Mouse (Mus musculus): ENCODE results near the gene Cyp2s1. TPM values are rescaled to one million over a fixed set of nuclear protein-coding genes. Genes with fewer than 3 reads are reported as not detected.

The Cyp2s1 gene
- total RNA-seq, 2 experiments from 2014 or later: 0.17 to 0.18 TPM

- DNase-seq: no peak
- intact Hi-C loops (cut with DNase I): no loop called here
These were observed 33.0 kb downstream of the Cyp2s1 start for GRCm38 (mm10) chr7:25783746-25784145.

GRCm38 (mm10) chr7:25782744-25783143 is 34.0 kb downstream of the Cyp2s1 start:
- no peak for DNase-seq
- intact Hi-C loops (cut with DNase I): no loop called here

- no peak for DNase-seq
- intact Hi-C loops (cut with DNase I): no loop called here
These were observed 34.6 kb downstream of the Cyp2s1 start for GRCm38 (mm10) chr7:25781937-25782610.

GRCm38 (mm10) chr7:25781321-25781936 is 35.3 kb downstream of the Cyp2s1 start:
- intact Hi-C loops (cut with DNase I): no loop called here
- DNase-seq: peak in 1 of 2 experiments; percentile 34

GRCm38 (mm10) chr7:25780753-25781152 is 36.0 kb downstream of the Cyp2s1 start:
- DNase-seq: no peak
- intact Hi-C loops (cut with DNase I): no loop called here

- no peak for DNase-seq
- intact Hi-C loops (cut with DNase I): no loop called here
These were observed 36.7 kb downstream of the Cyp2s1 start for GRCm38 (mm10) chr7:25780021-25780420.

GRCm38 (mm10) chr7:25768229-25768628 is 48.5 kb downstream of the Cyp2s1 start:
- DNase-seq: no peak
- intact Hi-C loops (cut with DNase I): no loop called here

GRCm38 (mm10) chr7:25766108-25766507 is 50.6 kb downstream of the Cyp2s1 start:
- DNase-seq: no peak

GRCm38 (mm10) chr7:25764221-25764620 is 52.5 kb downstream of the Cyp2s1 start:
- DNase-seq: no peak
- intact Hi-C loops (cut with DNase I): loop anchor here (1.0 kb wide), 1 partner anchor 27 kb away; no protein-coding TSS in a partner anchor

More at GRCm38 (mm10) chr7:25766108-25766507, 50.6 kb downstream of the Cyp2s1 start:
- intact Hi-C loops (cut with DNase I): no loop called here

GRCm38 (mm10) chr7:25763678-25764077 is 53.0 kb downstream of the Cyp2s1 start:
- no peak for DNase-seq
- intact Hi-C loops (cut with DNase I): loop anchor here (1.0 kb wide), 1 partner anchor 28 kb away; no protein-coding TSS in a partner anchor

- intact Hi-C loops (cut with DNase I): loop anchor here (2.0 kb wide), 1 partner anchor 15 kb away; no protein-coding TSS in a partner anchor
- no peak for DNase-seq
These were observed 55.4 kb downstream of the Cyp2s1 start for GRCm38 (mm10) chr7:25761354-25761753.

GRCm38 (mm10) chr7:25756011-25756410 is 60.7 kb downstream of the Cyp2s1 start:
- intact Hi-C loops (cut with DNase I): loop anchor here (1.0 kb wide), 1 partner anchor 49 kb away; no protein-coding TSS in a partner anchor
- DNase-seq: peak; percentile 88 to 91

- DNase-seq: no peak
- intact Hi-C loops (cut with DNase I): no loop called here
These were observed 61.3 kb downstream of the Cyp2s1 start for GRCm38 (mm10) chr7:25755468-25755833.

GRCm38 (mm10) chr7:25754738-25755467 is 61.8 kb downstream of the Cyp2s1 start, which contains the start of gene Hnrnpul1:
TSS of gene Hnrnpul1 (minus strand) at chr7:25754757.
- intact Hi-C loops (cut with DNase I): no loop called here

GRCm38 (mm10) chr7:25754439-25754737 is 62.3 kb downstream of the Cyp2s1 start:
- no peak for DNase-seq
- intact Hi-C loops (cut with DNase I): no loop called here

More at GRCm38 (mm10) chr7:25754738-25755467, 61.8 kb downstream of the Cyp2s1 start, which contains the start of gene Hnrnpul1:
- peak; percentile 97 to 99 for DNase-seq

GRCm38 (mm10) chr7:25753643-25754438 is 62.9 kb downstream of the Cyp2s1 start:
- intact Hi-C loops (cut with DNase I): no loop called here
- no peak for DNase-seq

- DNase-seq: no peak
- intact Hi-C loops (cut with DNase I): no loop called here
These were observed 63.6 kb downstream of the Cyp2s1 start for GRCm38 (mm10) chr7:25753076-25753475.
